Mouse (Mus musculus): ENCODE results near the gene Slc8a1. TPM values are rescaled to one million over a fixed set of nuclear protein-coding genes. Genes with fewer than 3 reads are reported as not detected.

Gene Slc8a1
- total and polyA plus RNA-seq, 3 experiments: not detected

- no peak for DNase-seq (ENCODE audit: extremely low read depth)
- H3K9ac ChIP-seq (ENCODE audit: insufficient read depth, low read depth): no peak overlapping the region
- H3K79me2 ChIP-seq (replicated peaks; ENCODE audit: control insufficient read depth, extremely low read depth, insufficient read depth, poor library complexity, severe bottlenecking): no peaks in the 10 kb centered on the region
- dilution Hi-C loops (cut with MboI; ENCODE audit: extremely low pct_ligation_motif_present, extremely low pct_unique_long_range_greater_than_20kb, low sequenced_read_pairs) (no loop called here), in situ Hi-C loops (cut with MboI; ENCODE audit: low pct_ligation_motif_present, low pct_unique_long_range_greater_than_20kb, low sequenced_read_pairs) (no loop called here)
- H3K4me3 ChIP-seq (replicated peaks in 1 of 3; ENCODE audit: low read depth in 2 of 3, low read length in 2 of 3, poor library complexity in 1 of 3): no peak overlapping the region
- no peak overlapping the region for H3K4me2 ChIP-seq (ENCODE audit: insufficient read depth, low read depth, poor library complexity, severe bottlenecking)
- no peaks in the 10 kb centered on the region for H3K4me1 ChIP-seq (ENCODE audit: control insufficient read depth in 1 of 2, insufficient read depth in 2 of 2)
- H3K27me3 ChIP-seq (replicated peaks): no peaks in the 10 kb centered on the region
- H3K36me3 ChIP-seq (replicated peaks in 1 of 2; ENCODE audit: control insufficient read depth in 1 of 2, insufficient read depth in 1 of 2, low read length in 1 of 2): no peaks in the 10 kb centered on the region
- peaks cover 43% of the 10 kb centered on the region for H3K9me3 ChIP-seq (replicated peaks; ENCODE audit: low read length)
- TF ChIP-seq ZC3H11A (IDR thresholded peaks at IDR 0.05; ENCODE audit: low read depth, low read length) (no peak), MAFK (IDR thresholded peaks at IDR 0.05; ENCODE audit: insufficient replicate concordance, low read length) (no peak), TBP (conservative IDR thresholded peaks at IDR 0.05; ENCODE audit: low read depth, low read length) (no peak), TCF12 (IDR thresholded peaks at IDR 0.05; ENCODE audit: low read depth, low read length) (no peak), JUND (conservative IDR thresholded peaks at IDR 0.05; ENCODE audit: low read depth, low read length) (no peak), PAX5 (IDR thresholded peaks at IDR 0.05; ENCODE audit: low read length) (no peak), NRF1 (IDR thresholded peaks at IDR 0.05; ENCODE audit: low read depth, low read length) (no peak), CTCF (conservative IDR thresholded peaks at IDR 0.05 in 1 of 2, IDR thresholded peaks at IDR 0.05 in 1 of 2; ENCODE audit: low read depth in 2 of 2, low read length in 2 of 2) (no peak), BHLHE40 (IDR thresholded peaks at IDR 0.05; ENCODE audit: low read depth, low read length) (no peak)
- H3K27ac ChIP-seq (ENCODE audit: insufficient read depth, low read depth): no peak overlapping the region
Measured at GRCm38 (mm10) chr17:81551856-81552635, 186.1 kb downstream of the Slc8a1 start.

GRCm38 (mm10) chr17:81550864-81551263 is 187.3 kb downstream of the Slc8a1 start:
- dilution Hi-C loops (cut with MboI; ENCODE audit: extremely low pct_ligation_motif_present, extremely low pct_unique_long_range_greater_than_20kb, low sequenced_read_pairs): no loop called here
- H3K27ac ChIP-seq (ENCODE audit: insufficient read depth, low read depth): no peak overlapping the region
- DNase-seq (ENCODE audit: extremely low read depth): no peak
- H3K79me2 ChIP-seq (replicated peaks; ENCODE audit: control insufficient read depth, extremely low read depth, insufficient read depth, poor library complexity, severe bottlenecking): no peaks in the 10 kb centered on the region
- no peaks in the 10 kb centered on the region for H3K27me3 ChIP-seq (replicated peaks)
- no peaks in the 10 kb centered on the region for H3K4me1 ChIP-seq (ENCODE audit: control insufficient read depth in 1 of 2, insufficient read depth in 2 of 2)
- TF ChIP-seq RCOR1 (conservative IDR thresholded peaks at IDR 0.05; ENCODE audit: low read depth, low read length): no peak
- no peak for TF ChIP-seq USF2 (conservative IDR thresholded peaks at IDR 0.05; ENCODE audit: low read depth, low read length)
- TF ChIP-seq POLR2A (IDR thresholded peaks at IDR 0.05; ENCODE audit: low read depth, low read length): no peak
- TF ChIP-seq ETS1 (conservative IDR thresholded peaks at IDR 0.05; ENCODE audit: low read depth, low read length): no peak
- TF ChIP-seq MXI1 (IDR thresholded peaks at IDR 0.05; ENCODE audit: low read depth, low read length): no peak
- no peaks in the 10 kb centered on the region for H3K36me3 ChIP-seq (replicated peaks in 1 of 2; ENCODE audit: control insufficient read depth in 1 of 2, insufficient read depth in 1 of 2, low read length in 1 of 2)
- H3K9ac ChIP-seq (ENCODE audit: insufficient read depth, low read depth): no peak overlapping the region
- no peak overlapping the region for H3K4me2 ChIP-seq (ENCODE audit: insufficient read depth, low read depth, poor library complexity, severe bottlenecking)
- H3K4me3 ChIP-seq (replicated peaks in 1 of 3; ENCODE audit: low read depth in 2 of 3, low read length in 2 of 3, poor library complexity in 1 of 3): no peak overlapping the region
- H3K9me3 ChIP-seq (replicated peaks; ENCODE audit: low read length): peaks cover 52% of the 10 kb centered on the region
- in situ Hi-C loops (cut with MboI; ENCODE audit: low pct_ligation_motif_present, low pct_unique_long_range_greater_than_20kb, low sequenced_read_pairs): no loop called here

- Histone ChIP-seq H3K36me3 (replicated peaks in 1 of 2; ENCODE audit: control insufficient read depth in 1 of 2, insufficient read depth in 1 of 2, low read length in 1 of 2) (no peaks in the 10 kb centered on the region), H3K4me2 (ENCODE audit: insufficient read depth, low read depth, poor library complexity, severe bottlenecking) (no peak overlapping the region), H3K4me1 (ENCODE audit: control insufficient read depth in 1 of 2, insufficient read depth in 2 of 2) (no peaks in the 10 kb centered on the region), H3K27me3 (replicated peaks) (no peaks in the 10 kb centered on the region), H3K27ac (ENCODE audit: insufficient read depth, low read depth) (no peak overlapping the region), H3K4me3 (replicated peaks in 1 of 3; ENCODE audit: low read depth in 2 of 3, low read length in 2 of 3, poor library complexity in 1 of 3) (no peak overlapping the region), H3K9ac (ENCODE audit: insufficient read depth, low read depth) (no peak overlapping the region), H3K79me2 (replicated peaks; ENCODE audit: control insufficient read depth, extremely low read depth, insufficient read depth, poor library complexity, severe bottlenecking) (no peaks in the 10 kb centered on the region), H3K9me3 (replicated peaks; ENCODE audit: low read length) (peaks cover 63% of the 10 kb centered on the region)
- no peak for DNase-seq (ENCODE audit: extremely low read depth)
- TF ChIP-seq IRF4 (IDR thresholded peaks at IDR 0.05; ENCODE audit: low read depth, low read length) (no peak), ETS1 (conservative IDR thresholded peaks at IDR 0.05; ENCODE audit: low read depth, low read length) (no peak), JUN (IDR thresholded peaks at IDR 0.05; ENCODE audit: insufficient read depth, low read depth, low read length) (no peak), ZC3H11A (IDR thresholded peaks at IDR 0.05; ENCODE audit: low read depth, low read length) (no peak), EP300 (IDR thresholded peaks at IDR 0.05; ENCODE audit: low read length) (no peak), KAT2A (IDR thresholded peaks at IDR 0.05; ENCODE audit: insufficient replicate concordance, low read length) (no peak), MEF2A (IDR thresholded peaks at IDR 0.05; ENCODE audit: borderline replicate concordance, low read depth, low read length) (no peak), USF1 (IDR thresholded peaks at IDR 0.05; ENCODE audit: low read depth, low read length) (no peak), TBP (conservative IDR thresholded peaks at IDR 0.05; ENCODE audit: low read depth, low read length) (no peak), TCF12 (IDR thresholded peaks at IDR 0.05; ENCODE audit: low read depth, low read length) (no peak), CHD2 (IDR thresholded peaks at IDR 0.05; ENCODE audit: low read length) (no peak), NELFE (IDR thresholded peaks at IDR 0.05; ENCODE audit: low read depth, low read length) (no peak), POLR2AphosphoS2 (IDR thresholded peaks at IDR 0.05; ENCODE audit: low read depth, low read length) (no peak)
- in situ Hi-C loops (cut with MboI; ENCODE audit: low pct_ligation_motif_present, low pct_unique_long_range_greater_than_20kb, low sequenced_read_pairs): no loop called here
- dilution Hi-C loops (cut with MboI; ENCODE audit: extremely low pct_ligation_motif_present, extremely low pct_unique_long_range_greater_than_20kb, low sequenced_read_pairs): no loop called here
Measured at GRCm38 (mm10) chr17:81548016-81548415, 190.2 kb downstream of the Slc8a1 start.
